Mouse (Mus musculus) hematopoietic stem cell, adult 5-6 weeks (primary cell): ENCODE measurements around the gene Olfr1466. TPM values are rescaled to one million over a fixed set of nuclear protein-coding genes. Genes with fewer than 3 reads are reported as not detected.

Experiments
- ATAC-seq, 2 experiments: fragments of 125-278 bp in 1 of 2; replicated peaks in 1 of 2; 2 replicates each; pipeline ENCODE4 v1.8.0; 2016 to 2017; ENCODE audit warnings: inconsistent platforms in 2 of 2, mild to moderate bottlenecking in 2 of 2, moderate number of reproducible peaks in 2 of 2, low read depth in 1 of 2, moderate TSS enrichment in 1 of 2; ENCODE audit not compliant: low FRiP score in 2 of 2, poor library complexity in 2 of 2, severe bottlenecking in 2 of 2, insufficient read depth in 1 of 2, low TSS enrichment in 1 of 2
- total RNA-seq: library from RNA; stranded (forward); fragments of 172-1452, 232-1000 nt; gene quantifications from 2 replicates; pipeline ENCODE4 v1.2.3, GENCODE M21; 2017

Gene Olfr1466
- not detected in 2 replicates for total RNA-seq

DNA sequence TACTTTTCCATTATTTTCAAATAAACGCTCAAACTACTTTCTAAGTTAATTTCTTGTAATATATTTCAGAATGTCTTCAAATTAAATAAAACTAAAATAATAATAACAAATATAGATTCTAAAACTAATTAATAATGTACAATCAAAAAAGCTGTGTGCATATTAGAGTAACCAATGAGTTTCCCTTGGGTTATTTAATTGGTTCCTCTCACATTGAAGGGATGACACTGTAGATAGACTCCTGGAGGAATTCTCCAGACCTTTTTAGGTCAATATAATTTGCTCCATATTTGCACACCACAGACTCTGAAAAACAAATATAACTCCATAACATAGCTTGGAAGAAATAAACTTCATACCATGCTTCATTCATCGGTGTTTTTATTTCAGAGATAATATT is at the start of gene Olfr1466:
Gene Olfr1466 (plus strand): TSS at position 301 of the 400 bp plus-strand sequence.
- no peak for ATAC-seq

DNA sequence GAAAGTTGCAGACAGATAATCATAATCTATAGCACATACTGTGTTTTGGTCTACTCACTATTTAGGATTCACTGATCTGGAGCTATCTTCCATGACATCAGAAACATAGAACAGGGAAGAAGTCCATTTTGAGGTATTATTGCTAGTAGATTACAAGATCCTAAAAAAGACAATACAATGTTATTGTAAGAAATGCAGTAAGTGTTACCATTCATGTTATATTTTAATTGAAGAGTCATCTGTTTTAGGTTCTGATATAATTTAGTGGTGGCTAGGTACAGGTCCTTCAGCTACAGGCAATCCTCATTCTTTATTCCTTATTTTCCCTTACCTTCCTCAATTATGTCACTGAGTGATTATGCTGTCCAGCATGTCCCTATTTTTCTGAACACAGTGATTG is 23.2 kb upstream of the Olfr1466 start, which contains the start of gene Olfr1465:
Gene Olfr1465 (minus strand): TSS at position 101 of the 400 bp plus-strand sequence.
- no peak for ATAC-seq

GRCm38 (mm10) chr19:13361936-13362335 is 23.3 kb downstream of the Olfr1466 start, which contains the start of gene Olfr1467:
Gene Olfr1467 (plus strand): TSS chr19:13362236.
- ATAC-seq: no peak

Other genes with a start within 250 kb of the Olfr1466 start
- not detected in 2 replicates for gene Olfr1457, start 241.0 kb upstream of the Olfr1466 start, total RNA-seq
- gene Olfr1458, start 232.1 kb upstream of the Olfr1466 start, total RNA-seq: not detected in 2 replicates
- gene Olfr1459, start 189.3 kb upstream of the Olfr1466 start, total RNA-seq: not detected in 2 replicates
- not detected in 2 replicates for gene Olfr1461, start 175.9 kb upstream of the Olfr1466 start, total RNA-seq
- gene Olfr1462, start 153.1 kb upstream of the Olfr1466 start, total RNA-seq: not detected in 2 replicates
- not detected in 2 replicates for gene Olfr1463, start 107.5 kb upstream of the Olfr1466 start, total RNA-seq
- not detected in 2 replicates for gene Olfr1465, start 23.3 kb upstream of the Olfr1466 start, total RNA-seq
- gene Olfr1467, start 23.4 kb downstream of the Olfr1466 start, total RNA-seq: not detected in 2 replicates
- gene Olfr1469, start 69.0 kb downstream of the Olfr1466 start, total RNA-seq: not detected in 2 replicates
- not detected in 2 replicates for gene Olfr1471, start 104.5 kb downstream of the Olfr1466 start, total RNA-seq
- gene Olfr1472, start 117.2 kb downstream of the Olfr1466 start, total RNA-seq: not detected in 2 replicates
- gene Olfr1474, start 130.7 kb downstream of the Olfr1466 start, total RNA-seq: not detected in 2 replicates
- not detected in 2 replicates for gene Olfr1475, start 141.3 kb downstream of the Olfr1466 start, total RNA-seq
- gene Olfr1477, start 161.7 kb downstream of the Olfr1466 start, total RNA-seq: not detected in 2 replicates
- not detected in 2 replicates for gene Olfr1480, start 189.1 kb downstream of the Olfr1466 start, total RNA-seq
- not detected in 2 replicates for gene Olfr1484, start 244.6 kb downstream of the Olfr1466 start, total RNA-seq